Mouse (Mus musculus) right cerebral cortex, postnatal 14 days (tissue): ENCODE data around the gene Cenpb.
"Not testable (repeated sequence)": the region's sequence is repeated elsewhere in the genome, so short reads cannot be mapped to it uniquely, and the experiment has no call there.

Experiments
- DNase-seq: peaks from one replicate; pipeline ENCODE4 v3.0.0; 2022

Gene Cenpb

GRCm38 (mm10) chr2:131179990-131180587 lies at the start of gene Cenpb:
Gene Cenpb (minus strand): TSS chr2:131180067.
- peak; percentile 86 for DNase-seq

- no peak for DNase-seq
These were observed 47.4 kb upstream of the Cenpb start for GRCm38 (mm10) chr2:131227243-131227642.

GRCm38 (mm10) chr2:131226669-131227068 lies 46.8 kb upstream of the Cenpb start:
- DNase-seq: not testable (repeated sequence)

DNA sequence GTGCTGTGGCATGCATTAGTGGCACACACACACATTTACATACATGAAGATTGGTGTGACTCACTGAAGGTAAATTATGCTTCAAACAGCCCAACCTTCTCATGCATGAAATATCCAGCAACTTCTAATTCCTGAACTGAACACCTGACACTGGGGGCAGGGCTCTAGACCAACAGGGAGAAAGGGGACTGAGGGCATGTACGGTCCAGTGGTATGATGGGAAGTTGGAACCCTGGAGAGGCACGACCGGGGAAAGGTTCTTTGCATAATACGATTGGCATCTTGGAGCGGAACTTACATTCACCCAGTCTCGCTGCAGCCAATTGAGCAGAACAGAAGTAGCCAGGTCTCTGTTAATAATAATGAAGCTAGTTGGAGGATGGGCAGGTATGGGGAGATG lies 45.3 kb upstream of the Cenpb start:
- no peak for DNase-seq

DNA sequence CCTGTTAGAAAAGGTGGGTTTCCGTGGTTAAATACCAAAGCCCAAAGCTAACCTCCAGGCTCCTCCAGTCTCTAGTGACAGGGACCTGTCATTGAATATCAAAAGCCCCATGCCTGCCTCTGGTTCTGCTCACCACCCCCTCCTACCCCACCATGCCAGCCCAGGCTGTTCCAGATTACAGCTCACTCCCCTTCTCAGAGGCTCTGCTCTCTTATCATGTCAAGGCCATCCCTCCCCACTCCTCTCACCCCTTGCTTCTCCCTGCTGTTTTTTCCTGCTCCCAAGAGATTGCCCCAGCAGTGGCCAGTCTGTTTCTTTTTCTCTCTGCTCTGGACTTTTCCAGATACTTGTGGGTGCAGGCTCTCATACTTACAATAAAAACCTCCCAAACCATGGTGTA lies 43.7 kb upstream of the Cenpb start:
- no peak for DNase-seq

- DNase-seq: no peak
These were observed 42.7 kb upstream of the Cenpb start for GRCm38 (mm10) chr2:131222562-131222961.

- DNase-seq: no peak
These were observed 42.1 kb upstream of the Cenpb start for GRCm38 (mm10) chr2:131221853-131222515.

DNA sequence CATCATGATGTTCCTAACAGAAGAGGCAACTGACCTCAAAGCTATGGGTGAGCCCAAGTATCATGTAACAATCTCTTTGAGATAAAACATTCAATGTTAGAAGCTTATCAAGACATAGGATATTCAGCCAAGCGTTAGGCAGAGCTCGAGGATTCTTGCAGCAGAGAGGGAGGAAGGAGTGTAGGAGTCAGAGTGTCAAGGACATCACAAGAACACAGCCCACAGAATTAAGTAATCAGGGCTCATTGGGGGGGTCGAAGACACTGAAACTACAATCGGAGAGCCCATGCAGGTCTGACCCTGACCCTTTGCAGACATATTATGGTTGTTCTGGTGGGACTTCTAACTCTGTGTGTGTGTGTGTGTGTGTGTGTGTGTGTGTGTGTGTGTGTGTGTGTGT lies 40.2 kb upstream of the Cenpb start:
- DNase-seq: no peak

DNA sequence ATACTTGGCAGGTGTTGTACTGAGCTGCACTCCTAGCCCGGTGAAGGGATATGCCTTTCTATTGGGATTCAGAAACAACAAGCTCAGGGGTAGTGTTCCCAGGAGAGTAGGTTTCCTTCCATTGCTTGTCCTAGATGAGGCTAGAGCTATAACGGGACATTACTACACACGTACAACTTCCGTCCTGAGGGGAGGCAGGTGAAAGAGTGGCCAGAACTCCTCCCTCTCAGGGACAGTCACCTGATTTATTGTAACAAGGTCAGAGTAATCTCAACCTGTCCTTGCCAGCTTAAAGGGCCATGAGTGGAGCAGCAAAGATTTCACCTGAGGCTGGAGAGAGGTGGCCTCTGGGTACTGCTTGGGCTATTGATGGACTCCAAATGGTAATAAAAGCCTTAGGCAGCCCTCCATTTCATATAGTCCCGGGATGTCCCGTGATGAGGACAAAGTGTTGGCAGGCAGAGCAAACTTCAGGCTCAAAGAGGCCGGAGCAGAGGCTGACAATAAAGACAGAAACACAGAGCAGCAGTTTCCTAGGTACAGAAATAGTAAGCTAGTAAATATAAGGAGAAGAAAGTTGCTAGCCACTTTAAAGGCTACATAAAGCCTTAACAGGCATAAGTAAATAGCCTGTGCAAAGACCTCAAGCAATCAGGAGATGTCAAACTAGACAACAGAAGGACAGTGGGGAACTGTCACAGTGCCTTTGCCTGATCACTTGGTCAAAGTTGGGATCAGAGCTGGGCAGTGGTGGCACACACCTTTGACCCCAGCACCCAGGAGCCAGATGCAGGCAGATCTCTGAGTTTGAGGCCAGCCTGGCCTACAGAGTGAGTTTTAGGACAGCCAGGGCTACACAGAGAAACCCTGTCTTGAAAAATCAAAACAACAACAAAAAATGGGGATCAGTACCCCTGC lies 36.3 kb upstream of the Cenpb start:
- DNase-seq: no peak

GRCm38 (mm10) chr2:131213773-131214172 lies 33.9 kb upstream of the Cenpb start:
- DNase-seq: no peak

- no peak for DNase-seq
These were observed 31.3 kb upstream of the Cenpb start for GRCm38 (mm10) chr2:131211026-131211615.

GRCm38 (mm10) chr2:131209969-131210792 lies 30.3 kb upstream of the Cenpb start:
- DNase-seq: peak; percentile 95

DNA sequence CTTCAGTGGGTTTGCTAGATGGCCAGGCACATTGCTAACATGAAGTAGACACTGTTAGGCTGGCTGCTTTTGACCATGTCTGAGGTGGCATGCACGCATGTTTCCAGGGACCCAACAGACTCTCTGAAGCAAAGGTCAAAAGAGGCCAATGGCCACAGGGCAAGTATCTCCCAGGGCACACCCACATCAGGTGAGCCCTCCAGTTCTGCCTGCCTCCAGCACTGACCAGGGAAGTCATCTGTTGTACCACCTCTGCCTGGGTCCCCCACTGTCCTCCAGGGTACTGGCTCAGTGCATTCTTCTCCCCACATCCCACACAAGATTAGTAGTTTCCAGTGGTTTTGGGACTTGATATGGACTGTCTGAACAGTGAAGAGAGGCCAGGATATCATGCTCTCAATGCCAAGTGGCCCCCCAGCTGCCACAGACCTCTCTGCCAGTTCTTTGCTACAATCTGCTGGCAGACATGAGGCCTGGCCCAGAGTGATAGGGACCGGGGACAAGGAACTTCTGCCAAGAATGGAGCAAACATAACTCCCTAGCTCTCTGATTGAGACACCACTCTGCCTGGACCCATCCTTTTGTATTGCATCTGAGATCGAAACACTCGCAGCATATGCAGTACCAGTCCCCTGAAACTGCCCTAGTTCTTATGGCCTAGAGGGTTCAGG lies 29.4 kb upstream of the Cenpb start:
- no peak for DNase-seq

DNA sequence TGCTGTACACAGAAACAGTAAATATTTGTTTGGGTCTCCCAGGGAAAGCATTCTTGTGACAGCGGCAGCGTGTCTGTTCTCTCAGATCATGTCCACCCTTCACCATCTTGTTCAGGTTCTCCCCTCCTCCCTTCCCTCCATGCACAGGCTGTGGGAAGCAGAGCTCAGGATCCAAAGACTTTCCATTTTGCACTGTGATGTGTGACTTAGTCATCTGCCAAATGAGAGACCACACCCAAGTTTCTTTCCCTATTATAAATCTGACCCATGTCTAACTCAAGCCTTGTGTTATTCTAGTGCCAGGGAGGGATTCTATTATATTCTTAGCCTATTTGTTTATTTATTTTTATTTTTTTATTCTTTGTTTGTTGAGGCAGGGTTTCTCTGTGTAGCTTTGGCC lies 28.5 kb upstream of the Cenpb start:
- DNase-seq: no peak

DNA sequence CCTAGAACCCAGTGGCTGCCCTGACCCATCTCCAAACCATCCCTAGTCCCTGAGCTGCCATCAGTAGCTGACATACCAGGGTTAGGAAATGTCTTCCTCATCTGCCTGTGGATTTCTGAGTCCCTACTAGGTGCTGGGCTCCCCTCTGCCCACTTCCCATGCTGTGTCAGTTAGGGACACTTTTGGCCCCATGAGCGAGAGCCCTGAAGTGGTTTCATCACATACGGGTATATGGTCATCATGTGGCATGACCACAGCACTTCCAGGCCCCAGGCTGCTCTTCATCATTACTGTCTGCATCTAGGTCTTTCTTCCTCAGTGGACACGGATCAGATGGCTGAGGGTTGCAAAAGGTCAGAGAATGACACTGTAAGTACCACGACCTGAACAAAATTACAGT lies 26.9 kb upstream of the Cenpb start, which contains the start of gene Ap5s1:
Gene Ap5s1 (plus strand): TSS at position 301 of the 400 bp plus-strand sequence.
- DNase-seq: no peak

- no peak for DNase-seq
These were observed 25.8 kb upstream of the Cenpb start for GRCm38 (mm10) chr2:131205521-131206182.

DNA sequence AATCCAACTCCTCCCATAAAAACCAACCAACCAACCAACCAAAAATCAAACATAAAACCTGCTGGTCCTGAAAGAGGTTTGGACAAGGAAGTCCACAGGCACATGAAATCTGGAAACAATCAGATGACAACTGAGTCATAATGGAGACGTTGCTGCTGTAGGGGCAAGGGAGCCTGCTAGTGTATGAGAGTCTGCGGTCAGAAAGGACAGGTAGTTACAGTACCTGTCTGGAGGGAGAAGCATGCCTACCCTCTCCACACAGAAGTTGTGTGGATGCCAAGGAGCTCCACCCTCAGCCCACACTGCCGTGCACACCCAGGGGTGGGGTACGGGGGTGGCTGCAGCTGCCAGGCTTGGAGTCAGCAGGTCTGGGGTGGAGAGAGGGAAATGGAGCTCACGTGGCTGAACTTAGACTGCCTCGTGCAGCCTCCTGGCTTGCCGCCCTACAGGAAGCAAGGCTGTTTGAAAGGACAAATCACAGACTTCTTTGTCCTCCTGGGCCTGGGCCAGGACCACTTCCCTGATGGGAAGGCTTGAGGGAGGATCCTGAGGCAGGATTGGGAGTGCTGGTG lies 24.6 kb upstream of the Cenpb start:
- DNase-seq: peak; percentile 79

DNA sequence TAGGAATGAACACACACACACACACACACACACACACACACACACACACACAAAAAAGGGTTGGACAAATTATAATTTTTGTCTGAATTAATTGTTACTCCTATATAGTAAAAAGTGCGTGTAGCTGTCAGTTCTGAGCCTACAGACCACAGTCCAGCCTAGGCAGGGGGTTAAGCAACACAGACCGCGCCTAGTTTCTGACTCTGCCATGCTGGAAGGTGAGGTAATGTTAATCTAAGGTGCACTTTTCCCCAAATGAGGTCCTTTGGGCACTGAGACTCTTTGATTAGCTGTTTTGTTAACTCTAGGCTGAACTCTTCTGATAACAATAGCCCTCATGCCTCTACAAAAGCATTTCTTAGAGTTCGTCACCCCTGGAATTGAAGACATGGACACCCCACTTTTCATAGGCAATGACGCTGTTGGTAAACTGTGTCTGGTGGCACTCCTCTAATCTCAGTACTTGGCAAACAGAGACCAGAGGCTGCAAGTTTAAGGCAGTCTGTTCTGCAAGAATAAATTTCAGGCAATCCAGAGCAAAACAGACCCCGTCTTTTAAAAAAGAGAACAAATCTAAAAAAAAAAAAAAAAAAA lies 24.0 kb upstream of the Cenpb start:
- no peak for DNase-seq

GRCm38 (mm10) chr2:131201262-131201661 lies 21.4 kb upstream of the Cenpb start:
- no peak for DNase-seq

DNA sequence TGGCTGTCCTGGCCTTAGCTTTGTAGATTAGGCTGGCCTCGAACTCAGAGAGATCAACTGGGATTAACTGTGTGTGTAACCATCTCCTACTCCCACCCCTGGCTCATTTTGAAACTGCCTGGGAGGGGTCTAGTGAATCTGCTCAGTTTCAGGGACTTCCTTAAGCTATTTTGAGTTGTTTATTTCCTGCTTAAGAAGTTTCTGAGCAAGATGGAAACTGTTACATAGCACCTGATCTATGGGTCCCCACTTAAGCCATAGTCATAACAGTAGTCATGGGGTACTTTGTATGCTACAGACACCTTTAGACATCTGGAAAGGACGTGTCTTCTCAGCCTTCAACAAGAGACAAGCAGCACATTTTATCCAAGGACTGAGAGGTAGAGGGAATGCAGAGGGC lies 20.8 kb upstream of the Cenpb start:
- no peak for DNase-seq
